Mouse (Mus musculus) ES-Bruce4 (cell line): ENCODE measurements around the gene Pcp4l1. TPM values are rescaled to one million over a fixed set of nuclear protein-coding genes. Genes with fewer than 3 reads are reported as not detected.

Experiments
- H3K27ac ChIP-seq: 2 replicates; pipeline ENCODE4 v1.5.1; 2012; ENCODE audit warnings: low read length, inconsistent platforms; ENCODE audit not compliant: insufficient read depth
- H3K27me3 ChIP-seq: 2 replicates; pipeline ENCODE4 v1.6.1; 2012; ENCODE audit warnings: mild to moderate bottlenecking, low read length, inconsistent platforms; ENCODE audit not compliant: control insufficient read depth, poor library complexity, insufficient read depth, severe bottlenecking
- H3K36me3 ChIP-seq: 2 replicates; pipeline ENCODE4 v1.6.1; 2012; ENCODE audit warnings: inconsistent platforms, mild to moderate bottlenecking, low read length, moderate library complexity; ENCODE audit not compliant: control insufficient read depth, poor library complexity, insufficient read depth, severe bottlenecking
- H3K4me1 ChIP-seq: one replicate; pipeline ENCODE4 v1.8.1; 2011; ENCODE audit warnings: low read length; ENCODE audit not compliant: control insufficient read depth, insufficient read depth
- H3K4me3 ChIP-seq: 2 replicates; pipeline ENCODE4 v1.5.1; 2011; ENCODE audit warnings: low read depth, mild to moderate bottlenecking, low read length
- H3K9ac ChIP-seq: 2 replicates; pipeline ENCODE4 v1.6.1; 2012; ENCODE audit warnings: low read depth, mild to moderate bottlenecking, inconsistent platforms; ENCODE audit not compliant: poor library complexity, severe bottlenecking
- H3K9me3 ChIP-seq: replicated peaks from 2 replicates; pipeline ENCODE4 v1.6.1; 2012; ENCODE audit warnings: mild to moderate bottlenecking, low read length, inconsistent platforms; ENCODE audit not compliant: control insufficient read depth, poor library complexity, insufficient read depth, severe bottlenecking
- CTCF ChIP-seq: IDR thresholded peaks from one replicate; pipeline ENCODE4 v1.8.1; 2011; ENCODE audit warnings: low read depth, low read length
- EP300 ChIP-seq: IDR thresholded peaks from 2 replicates; pipeline ENCODE4 v1.6.1; 2011; ENCODE audit warnings: low read depth, low read length; ENCODE audit not compliant: insufficient read depth
- POLR2A ChIP-seq: IDR thresholded peaks from one replicate; pipeline ENCODE4 v1.8.1; 2011; ENCODE audit warnings: low read length; ENCODE audit not compliant: insufficient read depth
- polyA plus RNA-seq: library from polyadenylated mRNA; stranded (reverse); fragments of >200 nt; gene quantifications from 2 replicates; pipeline ENCODE4 v1.2.4, GENCODE M21; 2011; ENCODE audit warnings: low read depth; ENCODE audit not compliant: missing spikeins, insufficient read depth, insufficient read length

Pcp4l1 gene
- polyA plus RNA-seq, 1 experiment = 0.37 TPM

DNA sequence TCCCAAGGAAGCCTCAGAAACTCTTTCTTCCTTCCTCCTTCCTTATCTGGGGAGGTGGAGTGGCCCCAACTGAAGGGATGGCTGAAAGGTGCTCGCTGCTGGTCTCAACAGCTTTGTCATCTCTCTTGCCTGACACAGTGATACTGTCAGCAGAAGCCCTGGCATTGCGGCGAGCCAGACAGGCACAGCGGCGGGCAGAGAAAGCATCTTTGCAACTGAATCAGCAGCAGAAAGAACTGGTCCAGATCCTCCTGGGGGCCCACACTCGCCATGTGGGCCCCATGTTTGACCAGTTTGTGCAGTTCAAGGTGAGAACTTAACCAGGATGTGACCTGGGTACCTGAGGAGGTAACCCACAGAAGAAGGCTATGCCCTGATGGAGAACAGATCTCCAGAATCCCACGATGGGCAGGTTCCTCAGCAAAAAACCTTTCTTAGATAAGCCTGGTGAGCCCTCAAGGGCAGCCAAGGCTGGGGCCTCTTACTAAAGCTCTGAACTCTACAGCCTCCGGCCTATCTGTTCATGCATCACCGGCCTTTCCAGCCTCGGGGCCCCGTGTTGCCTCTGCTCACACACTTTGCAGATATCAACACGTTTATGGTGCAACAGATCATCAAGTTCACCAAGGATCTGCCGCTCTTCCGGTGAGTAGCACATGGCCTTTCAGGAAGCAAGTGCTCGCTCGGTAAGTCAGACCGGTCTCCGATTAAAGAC, 20.3 kb upstream of the Pcp4l1 start:
- H3K9me3 ChIP-seq = no peaks in the 10 kb centered on the region
- H3K4me3 ChIP-seq = no peak overlapping the region
- H3K27me3 ChIP-seq = no peaks in the 10 kb centered on the region
- peaks cover 3% of the 10 kb centered on the region; the same call in 1 of the 2 replicates for H3K36me3 ChIP-seq
- TF ChIP-seq CTCF (no peak), POLR2A (no peak), EP300 (no peak)
- H3K27ac ChIP-seq = no peak overlapping the region
- peaks cover 2% of the 10 kb centered on the region for H3K4me1 ChIP-seq
- H3K9ac ChIP-seq = no peak overlapping the region

DNA sequence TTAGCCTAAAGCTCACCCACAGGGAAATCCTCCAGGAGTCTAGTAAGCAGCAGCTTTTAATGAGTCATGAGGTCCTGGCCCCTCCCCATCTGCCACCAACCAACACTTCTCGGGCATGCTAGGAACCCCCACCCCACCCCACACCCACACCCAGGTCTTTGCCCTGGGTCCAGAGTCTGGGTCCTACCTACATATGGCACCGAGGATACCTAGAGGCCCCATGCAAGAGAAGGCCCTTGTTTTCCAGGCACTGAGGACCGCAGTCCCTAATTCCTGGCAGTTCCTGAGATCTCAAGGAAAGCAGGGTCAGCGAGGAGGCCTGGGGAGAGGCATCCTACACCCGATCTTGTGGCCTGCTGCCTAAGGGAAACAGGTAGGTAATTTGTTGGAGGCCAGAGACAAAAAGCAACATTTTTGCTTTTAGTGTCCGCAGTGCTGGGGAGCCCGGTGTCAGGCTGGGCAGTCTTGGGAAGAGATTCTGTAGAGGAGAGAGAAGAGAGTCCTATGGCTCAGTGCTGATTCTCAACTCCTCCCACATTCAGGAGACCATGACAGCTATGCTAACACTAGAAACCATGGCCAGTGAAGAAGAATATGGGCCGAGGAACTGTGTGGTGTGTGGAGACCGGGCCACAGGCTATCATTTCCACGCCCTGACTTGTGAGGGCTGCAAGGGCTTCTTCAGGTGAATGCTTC, 17.9 kb upstream of the Pcp4l1 start, which contains the start of gene Nr1i3:
Gene Nr1i3 (plus strand): TSS at position 170 of the 696 bp plus-strand sequence.
- Histone ChIP-seq H3K36me3 (no peaks in the 10 kb centered on the region), H3K27ac (no peak within 1 kb of the TSS), H3K4me3 (no peak within 1 kb of the TSS), H3K4me1 (no peaks in the 10 kb centered on the region), H3K9me3 (no peaks in the 10 kb centered on the region), H3K27me3 (no peaks in the 10 kb centered on the region), H3K9ac (no peak within 1 kb of the TSS)
- TF ChIP-seq POLR2A = no peak
- no peak for TF ChIP-seq CTCF
- no peak for TF ChIP-seq EP300

DNA sequence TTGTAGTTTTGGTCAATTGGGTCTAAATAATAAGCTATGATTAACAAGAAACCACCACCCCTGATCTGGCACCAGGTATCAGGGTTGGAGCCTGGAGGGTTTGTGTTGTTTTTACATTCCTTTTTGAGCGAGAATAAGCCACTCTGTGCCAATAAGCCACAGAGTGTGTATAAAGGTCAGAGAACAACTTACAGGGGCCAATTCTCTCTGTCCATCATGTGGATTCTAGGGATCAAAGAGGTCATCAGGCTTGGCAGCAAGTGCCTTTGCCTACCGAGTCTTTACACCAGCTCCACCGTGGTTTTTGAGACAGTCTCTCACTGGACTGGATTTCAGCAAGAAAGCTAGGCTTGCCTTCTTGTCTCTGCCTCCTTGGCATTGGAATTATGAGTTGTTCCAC, 16.8 kb upstream of the Pcp4l1 start:
- Histone ChIP-seq H3K9me3 (no peaks in the 10 kb centered on the region), H3K27me3 (no peaks in the 10 kb centered on the region), H3K9ac (no peak overlapping the region), H3K36me3 (no peaks in the 10 kb centered on the region), H3K4me3 (no peak overlapping the region), H3K4me1 (no peaks in the 10 kb centered on the region), H3K27ac (no peak overlapping the region)
- no peak for TF ChIP-seq EP300
- no peak for TF ChIP-seq CTCF
- no peak for TF ChIP-seq POLR2A

- Histone ChIP-seq H3K4me3 (no peak overlapping the region), H3K4me1 (no peaks in the 10 kb centered on the region), H3K9me3 (no peaks in the 10 kb centered on the region), H3K36me3 (no peaks in the 10 kb centered on the region), H3K27me3 (no peaks in the 10 kb centered on the region), H3K9ac (no peak overlapping the region), H3K27ac (no peak overlapping the region)
- TF ChIP-seq CTCF (no peak), POLR2A (no peak), EP300 (no peak)
These were observed 13.3 kb upstream of the Pcp4l1 start for GRCm38 (mm10) chr1:171209409-171209808.

DNA sequence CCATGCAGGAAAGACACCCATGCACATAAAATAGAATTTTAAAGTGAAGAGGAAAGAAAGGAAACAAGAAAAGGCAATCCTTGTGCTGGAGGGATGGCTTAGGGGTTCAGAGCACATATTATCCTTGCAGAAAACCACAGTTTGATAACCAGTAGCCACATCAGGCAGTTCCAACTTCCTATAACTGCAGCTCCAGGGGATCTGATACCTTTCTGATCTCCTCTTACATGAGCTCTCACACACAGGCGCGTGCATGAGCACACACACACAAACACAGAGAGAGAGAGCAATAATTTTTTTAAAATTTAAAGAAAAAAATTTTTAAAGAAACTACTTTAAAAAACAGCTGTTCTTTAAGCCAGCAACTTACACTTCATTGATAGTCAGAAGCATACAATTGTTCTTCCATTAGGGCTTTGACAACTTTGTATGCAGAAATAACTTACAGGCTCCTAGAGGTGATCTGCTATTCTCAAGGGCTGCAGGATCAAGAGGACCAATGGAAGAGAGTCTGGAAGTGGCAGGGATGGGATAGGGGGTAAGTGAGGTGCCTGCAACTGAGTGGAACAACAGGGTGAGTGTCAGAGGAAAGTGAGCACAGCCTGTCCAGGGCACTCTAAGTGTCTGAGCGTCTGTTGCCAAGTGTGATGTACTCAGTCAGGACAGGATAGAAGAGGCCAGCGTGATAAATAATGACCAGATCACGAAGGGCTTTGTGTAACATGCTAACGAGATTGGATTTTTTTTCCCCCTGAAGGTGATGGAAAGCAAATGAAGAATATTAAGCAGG, 9.8 kb upstream of the Pcp4l1 start:
- H3K9ac ChIP-seq = no peak overlapping the region
- H3K9me3 ChIP-seq = no peaks in the 10 kb centered on the region
- no peak for TF ChIP-seq CTCF
- H3K36me3 ChIP-seq = no peaks in the 10 kb centered on the region
- H3K4me3 ChIP-seq = no peak overlapping the region
- H3K27ac ChIP-seq = no peak overlapping the region
- H3K4me1 ChIP-seq = no peaks in the 10 kb centered on the region
- H3K27me3 ChIP-seq = no peaks in the 10 kb centered on the region

- H3K27ac ChIP-seq = no peak overlapping the region
- no peak overlapping the region for H3K9ac ChIP-seq
- H3K27me3 ChIP-seq = no peaks in the 10 kb centered on the region
- no peak for TF ChIP-seq POLR2A
- no peak overlapping the region for H3K4me3 ChIP-seq
- H3K4me1 ChIP-seq = no peaks in the 10 kb centered on the region
- H3K9me3 ChIP-seq = no peaks in the 10 kb centered on the region
- H3K36me3 ChIP-seq = no peaks in the 10 kb centered on the region
These were observed 8.2 kb upstream of the Pcp4l1 start for GRCm38 (mm10) chr1:171204249-171204644.
